Mouse (Mus musculus): ENCODE data around the gene Mical3.

DNA sequence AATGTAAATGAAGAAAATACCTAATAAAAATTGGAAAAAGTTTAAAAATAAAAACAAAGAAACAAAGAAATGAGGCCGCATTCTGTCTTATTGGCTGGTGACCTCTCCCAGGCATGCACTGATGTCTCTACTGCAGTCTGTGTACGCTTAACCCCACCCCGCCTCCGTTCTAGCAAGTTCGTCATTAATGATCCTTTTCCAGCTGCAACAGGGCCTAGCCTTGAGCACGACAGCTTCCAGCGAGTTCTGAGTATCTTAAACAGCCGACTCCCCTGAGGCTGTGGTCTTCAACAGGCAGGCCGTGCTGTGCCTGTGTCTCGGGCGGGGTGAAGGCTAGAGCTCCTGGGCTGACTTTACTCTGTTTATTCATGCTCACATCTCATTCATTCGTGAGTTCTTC lies 154.7 kb downstream of the Mical3 start:
- TF ChIP-seq CTCF (IDR thresholded peaks at IDR 0.05; ENCODE audit: borderline replicate concordance, insufficient read depth, low read length), result no peak
- TF ChIP-seq POLR2A (IDR thresholded peaks at IDR 0.05; ENCODE audit: low read depth, low read length), result no peak
